Mouse (Mus musculus) liver, embryonic 13.5 days (tissue): Measurements from ENCODE around the gene Nav3. TPM values are rescaled to one million over a fixed set of nuclear protein-coding genes. Genes with fewer than 3 reads are reported as not detected.

ENCODE experiments used
- ATAC-seq: fragments of 200-750 bp; cut with Nextera tagmentation; 2 replicates; pipeline ENCODE4 v1.8.0; 2017; ENCODE audit warnings: low read depth, mild to moderate bottlenecking, moderate number of reproducible peaks, moderate library complexity
- DNase-seq: peaks from one replicate; pipeline ENCODE4 v3.0.0; 2022
- H3K27ac ChIP-seq: fragments of 300-500 bp; sonication (generic); 2 replicates; pipeline ENCODE4 v1.5.1; 2015; ENCODE audit warnings: moderate library complexity, mild to moderate bottlenecking, inconsistent platforms
- H3K27me3 ChIP-seq: fragments of 300-500 bp; sonication (generic); 2 replicates; pipeline ENCODE4 v1.6.1; 2015; ENCODE audit warnings: mild to moderate bottlenecking, inconsistent platforms
- H3K36me3 ChIP-seq: fragments of 300-500 bp; sonication (generic); 2 replicates; pipeline ENCODE4 v1.6.1; 2015; ENCODE audit warnings: mild to moderate bottlenecking, inconsistent platforms
- H3K4me1 ChIP-seq: fragments of 300-500 bp; sonication (generic); replicated peaks from 2 replicates; pipeline ENCODE4 v1.6.1; 2015; ENCODE audit warnings: inconsistent platforms
- H3K4me2 ChIP-seq: fragments of 300-500 bp; sonication (generic); 2 replicates; pipeline ENCODE4 v1.6.1; 2015; ENCODE audit warnings: inconsistent platforms, mild to moderate bottlenecking, moderate library complexity
- H3K4me3 ChIP-seq: fragments of 300-500 bp; sonication (generic); replicated peaks from 2 replicates; pipeline ENCODE4 v1.5.1; 2015; ENCODE audit warnings: mild to moderate bottlenecking, inconsistent platforms
- H3K9ac ChIP-seq: fragments of 300-500 bp; sonication (generic); 2 replicates; pipeline ENCODE4 v1.6.1; 2015; ENCODE audit warnings: mild to moderate bottlenecking, inconsistent platforms
- H3K9me3 ChIP-seq: fragments of 300-500 bp; sonication (generic); replicated peaks from 2 replicates; pipeline ENCODE4 v1.6.1; 2016; ENCODE audit warnings: inconsistent platforms
- WGBS: fragments of 180-500 bp; shearing (Covaris S2); methylation state at CpG from one replicate; pipeline ENCODE4 v1.1.7; 2015; ENCODE audit not compliant: insufficient replicate concordance; 5-methylcytosine and 5-hydroxymethylcytosine counted together
- polyA plus RNA-seq: library from polyadenylated mRNA; unstranded; fragments of >200 nt; fragmentation: Nextera tagmentation; extraction: Ambion mirVana; gene quantifications from 2 replicates; pipeline ENCODE4 v1.2.1, GENCODE M21; 2015

The Nav3 gene
- polyA plus RNA-seq, 1 experiment from 2014 or later: 0.41 TPM

DNA sequence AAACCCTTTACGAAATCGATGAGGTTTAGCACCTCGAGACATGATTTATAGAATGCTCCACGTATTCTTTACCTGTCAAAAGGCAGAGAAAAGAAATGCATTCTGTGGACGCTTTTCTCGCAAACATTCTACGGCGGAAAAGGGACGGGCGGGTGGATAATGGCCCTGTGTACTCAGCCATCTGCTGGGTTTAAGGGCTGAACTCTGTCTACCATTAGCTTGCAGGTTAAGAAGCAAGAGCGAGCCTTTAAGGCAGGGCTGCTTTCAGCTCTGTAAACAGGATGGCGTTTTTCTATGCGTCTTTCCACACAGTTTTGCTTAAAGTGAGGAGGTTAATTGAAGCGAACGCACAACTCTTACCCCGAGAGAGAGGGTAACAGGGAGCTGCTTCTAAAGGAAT lies 818.3 kb downstream of the Nav3 start:
- Histone ChIP-seq H3K4me3 (no peak overlapping the region), H3K9ac (no peak overlapping the region), H3K4me2 (no peak overlapping the region), H3K27me3 (no peaks in the 10 kb centered on the region), H3K36me3 (no peaks in the 10 kb centered on the region), H3K27ac (no peak overlapping the region), H3K9me3 (0 out of 2 replicates have a peak, but pooled peaks cover 6% of the 10 kb centered on the region), H3K4me1 (no peaks in the 10 kb centered on the region)
- WGBS: 73% methylated on average over 16 of the region's 16 CpGs
- DNase-seq (no peak), ATAC-seq (no peak)
